Comparison of ENCODE assay signal across 26 mouse cellular contexts in the genomic region with DNA sequence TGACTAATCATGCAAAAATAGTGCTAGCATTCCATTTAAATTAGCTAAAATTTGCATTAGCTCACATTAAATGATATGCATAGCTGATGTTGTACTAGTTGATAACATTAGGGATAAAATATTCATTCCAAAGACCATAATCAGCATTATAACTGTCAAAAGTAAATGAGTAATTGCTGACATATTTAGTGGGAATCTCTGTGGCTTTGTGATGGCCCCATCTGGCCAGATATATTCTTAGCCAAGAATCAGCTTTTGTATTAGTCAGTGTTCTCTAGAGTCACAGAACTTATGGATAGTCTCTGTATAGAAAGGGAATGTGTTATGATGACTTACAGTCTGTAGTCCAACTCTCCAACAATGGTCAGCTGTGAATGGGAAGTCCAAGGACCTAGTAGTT.
"Had no signal": no experiment of that assay in that cellular context is flagged by ENCODE, and none has a peak within 500 bp of the region (broad histone marks: within the 10 kb centered on the region; RNA-seq: fewer than 3 reads in every experiment).

No protein-coding gene starts in this region.

- H3K27ac ChIP-seq: embryonic facial prominence, embryonic 10.5 days; embryonic facial prominence, embryonic 12.5 days; embryonic facial prominence, embryonic 13.5 days; embryonic facial prominence, embryonic 15.5 days; forebrain, embryonic 10.5 days; forebrain, embryonic 12.5 days; forebrain, embryonic 13.5 days; forebrain, embryonic 15.5 days; gastrocnemius, adult 2 months; heart, adult 2 months; heart, embryonic 10.5 days had no signal

- DNase-seq: cerebellum, postnatal 14 days; cerebellum, postnatal 25 days; cerebellum, postnatal 36 days; embryo, embryonic 11 days; forebrain, postnatal 0 days; gastrocnemius, adult 2 months; gastrocnemius, postnatal 10 days; gastrocnemius, postnatal 14 days; gastrocnemius, postnatal 25 days; gastrocnemius, postnatal 36 days; heart, adult 11 months; heart, adult 18-20 months; heart, adult 2 months had no signal

- H3K4me1 ChIP-seq: embryonic facial prominence, embryonic 10.5 days; embryonic facial prominence, embryonic 12.5 days; embryonic facial prominence, embryonic 13.5 days; embryonic facial prominence, embryonic 15.5 days; forebrain, embryonic 10.5 days; forebrain, embryonic 12.5 days; forebrain, embryonic 13.5 days; forebrain, embryonic 15.5 days; heart, embryonic 10.5 days; heart, embryonic 12.5 days had no signal

- ATAC-seq: forebrain, embryonic 13.5 days; forebrain, embryonic 14.5 days; forebrain, embryonic 15.5 days; forebrain, embryonic 16.5 days; forebrain, postnatal 0 days had no signal

- H3K4me3 ChIP-seq: embryonic facial prominence, embryonic 10.5 days; embryonic facial prominence, embryonic 12.5 days; embryonic facial prominence, embryonic 13.5 days; embryonic facial prominence, embryonic 15.5 days; erythroblast, embryonic 14.5 days; forebrain, embryonic 10.5 days; forebrain, embryonic 12.5 days; forebrain, embryonic 13.5 days; forebrain, embryonic 15.5 days; gastrocnemius, adult 2 months; heart, adult 2 months; heart, embryonic 10.5 days; heart, embryonic 12.5 days had no signal
